Comparison of ENCODE assay signal across 8 mouse cellular contexts in the genomic region with DNA sequence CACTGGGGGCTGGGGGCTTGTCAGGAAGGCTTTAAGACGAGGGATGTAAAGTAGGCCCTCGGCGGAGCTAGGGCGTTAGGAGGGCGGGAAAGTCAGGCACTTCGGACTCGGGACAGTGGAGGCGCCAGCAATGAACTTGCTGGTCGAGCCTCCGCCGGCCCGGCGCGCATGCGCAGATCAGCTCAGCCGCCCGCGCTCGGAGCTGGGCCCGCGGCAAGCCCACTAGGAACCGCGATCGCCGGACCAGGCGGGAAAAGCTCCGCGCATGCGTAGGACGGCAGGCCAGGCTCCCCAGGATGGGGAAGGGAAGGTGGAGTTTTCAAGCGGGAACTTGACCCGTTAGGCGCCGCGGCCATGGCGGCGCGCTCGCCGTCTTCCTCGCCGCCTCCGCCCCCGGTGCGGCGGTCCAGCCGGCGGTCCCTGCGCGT. TPM values are rescaled to one million over a fixed set of nuclear protein-coding genes. Genes with fewer than 3 reads are reported as not detected.
DNase-seq lines count a peak whose midpoint lies in the region; ATAC-seq and TF ChIP-seq lines count a peak whose summit lies in the region.

A gene (plus strand): TSS at position 199 of the 428 bp plus-strand sequence.

- no peaks in the 10 kb centered on the region for H3K9me3 ChIP-seq in forebrain, embryonic 16.5 days (ENCODE audit: control insufficient read depth, low read length)
- H3K9me3 ChIP-seq in neural tube, embryonic 14.5 days (ENCODE audit: control insufficient read depth, low read length), result no peaks in the 10 kb centered on the region

- H3K27me3 ChIP-seq in forebrain, embryonic 16.5 days (replicated peaks; ENCODE audit: control insufficient read depth, insufficient read depth, low read length), result no peaks in the 10 kb centered on the region
- H3K27me3 ChIP-seq in neural tube, embryonic 14.5 days (ENCODE audit: control insufficient read depth, insufficient read depth, low read length), result no peaks in the 10 kb centered on the region
- H3K27me3 ChIP-seq in testis, adult 2 months (ENCODE audit: control insufficient read depth, insufficient read depth, low read length), result no peaks in the 10 kb centered on the region

- intact Hi-C loops in heart, postnatal 36 days (cut with DNase I), result loop anchor here (10.0 kb wide), 1 partner anchor 1731 kb away; a partner anchor contains a TSS

- peak; percentile 86 for TF ChIP-seq POLR2A in testis, adult 2 months (IDR thresholded peaks at IDR 0.05; ENCODE audit: control insufficient read depth, low read depth, low read length)

- peak within 1 kb of the TSS; percentile 68 for H3K4me3 ChIP-seq in forebrain, embryonic 16.5 days (replicated peaks; ENCODE audit: low read length)
- H3K4me3 ChIP-seq in neural tube, embryonic 14.5 days (ENCODE audit: low read depth, low read length), result peak within 1 kb of the TSS; percentile 84
- peak within 1 kb of the TSS; percentile 93 for H3K4me3 ChIP-seq in testis, adult 2 months (ENCODE audit: control insufficient read depth, low read depth, low read length)

- DNase-seq in ES-CJ7 (ENCODE audit: low read depth, low spot score), result peak; percentile 94
- peak; percentile 96 to 98 for DNase-seq in cerebellum, adult 18-20 months
- DNase-seq in heart, postnatal 36 days, result peak; percentile 94 to 96
- DNase-seq in layer of hippocampus, adult 18-20 months (ENCODE audit: low spot score in 2 of 2), result peak; percentile 90 to 93
- DNase-seq in lung, adult 18-20 months, result peak; percentile 96 to 97

- peak within 1 kb of the TSS; percentile 94 for H3K9ac ChIP-seq in forebrain, embryonic 16.5 days (replicated peaks; ENCODE audit: low read depth, low read length)
- peak within 1 kb of the TSS; percentile 88 for H3K9ac ChIP-seq in neural tube, embryonic 14.5 days (replicated peaks; ENCODE audit: low read depth, low read length)

- peak within 1 kb of the TSS; percentile 88 for H3K4me2 ChIP-seq in forebrain, embryonic 16.5 days (ENCODE audit: low read length)
- peak within 1 kb of the TSS; percentile 82 for H3K4me2 ChIP-seq in neural tube, embryonic 14.5 days (ENCODE audit: low read depth, low read length)

- WGBS in forebrain, embryonic 16.5 days, result 0% methylated on average over 49 of the region's 50 CpGs
- under 1% methylated on average over 47 of the region's 50 CpGs for WGBS in neural tube, embryonic 14.5 days

- peak; percentile 2; the same call in 1 of the 2 replicates for TF ChIP-seq CTCF in testis, adult 2 months (IDR thresholded peaks at IDR 0.05; ENCODE audit: control insufficient read depth, insufficient read depth, insufficient replicate concordance, low read depth, low read length)

- ATAC-seq in forebrain, embryonic 16.5 days, result peak; percentile 97
- peak; percentile 97 for ATAC-seq in neural tube, embryonic 14.5 days (ENCODE audit: low read depth)

- peaks cover 5% of the 10 kb centered on the region; the same call in 1 of the 2 replicates for H3K4me1 ChIP-seq in forebrain, embryonic 16.5 days (replicated peaks; ENCODE audit: control insufficient read depth, insufficient read depth, low read length)
- peaks cover 6% of the 10 kb centered on the region; the same call in 1 of the 2 replicates for H3K4me1 ChIP-seq in neural tube, embryonic 14.5 days (ENCODE audit: control insufficient read depth, insufficient read depth, low read length)
- peaks cover 2% of the 10 kb centered on the region for H3K4me1 ChIP-seq in testis, adult 2 months (ENCODE audit: control insufficient read depth, insufficient read depth, low read length)

- H3K36me3 ChIP-seq in forebrain, embryonic 16.5 days (ENCODE audit: control insufficient read depth, insufficient read depth), result no peaks in the 10 kb centered on the region
- H3K36me3 ChIP-seq in neural tube, embryonic 14.5 days (ENCODE audit: control insufficient read depth, insufficient read depth, low read length), result no peaks in the 10 kb centered on the region
- no peaks in the 10 kb centered on the region; the same call in 1 of the 2 replicates for H3K36me3 ChIP-seq in testis, adult 2 months (ENCODE audit: control insufficient read depth, insufficient read depth, low read length)

- peak within 1 kb of the TSS; percentile 85 for H3K27ac ChIP-seq in forebrain, embryonic 16.5 days (ENCODE audit: low read length)
- H3K27ac ChIP-seq in neural tube, embryonic 14.5 days (ENCODE audit: low read depth, low read length), result peak within 1 kb of the TSS; percentile 92
- peak within 1 kb of the TSS; percentile 93 for H3K27ac ChIP-seq in testis, adult 2 months (ENCODE audit: control insufficient read depth, insufficient read depth, low read depth, low read length)

RNA-seq across cellular contexts. Expression of the gene that starts here (rescaled TPM):
- polyA plus RNA-seq in forebrain, embryonic 16.5 days (2015; fragmentation: Nextera tagmentation; extraction: Ambion mirVana), result 5.0 and 6.1 TPM in 2 replicates
- 1 to 10 TPM; 2.5 TPM for total RNA-seq in heart, postnatal 36 days (2021)
- total RNA-seq in layer of hippocampus, adult 18-20 months (2021), result 1 to 10 TPM; 7.9 TPM
- 6.5 and 7.9 TPM in 2 replicates for polyA plus RNA-seq in neural tube, embryonic 14.5 days (2014; fragmentation: Nextera tagmentation; extraction: Ambion mirVana)
- 6.0 and 7.8 TPM in 2 replicates for polyA plus RNA-seq in testis, adult 2 months (2012; rRNA removed)

Comparison
In these comparisons a context has a peak if more than half of its experiments do, and no peak if none do; other contexts are left out.
1. Peak in every context shown above with its lines: DNase-seq, ATAC-seq, H3K4me3 ChIP-seq and H3K27ac ChIP-seq.